Mouse (Mus musculus) E14TG2a.4 (cell line): Measurements from ENCODE around the gene Kat5.

Experiments
- H3K27me3 ChIP-seq: 2 replicates; pipeline ENCODE4 v1.6.1; 2014; ENCODE audit warnings: low read length, control low read depth; ENCODE audit not compliant: insufficient read depth
- H3K36me3 ChIP-seq: 2 replicates; pipeline ENCODE4 v1.6.1; 2014; ENCODE audit warnings: low read length, control low read depth; ENCODE audit not compliant: insufficient read depth
- H3K4me1 ChIP-seq: replicated peaks from 2 replicates; pipeline ENCODE4 v1.6.1; 2014; ENCODE audit warnings: low read depth, low read length, control low read depth
- H3K4me3 ChIP-seq: replicated peaks from 2 replicates; pipeline ENCODE4 v1.5.1; 2014; ENCODE audit warnings: mild to moderate bottlenecking, low read length
- H3K9me3 ChIP-seq: 2 replicates; pipeline ENCODE4 v1.6.1; 2014; ENCODE audit warnings: low read length, control low read depth
- CTCF ChIP-seq: conservative IDR thresholded peaks from 2 replicates; pipeline ENCODE4 v1.5.1; 2014; ENCODE audit warnings: low read length
- NANOG ChIP-seq: IDR thresholded peaks from 2 replicates; pipeline ENCODE4 v1.6.1; 2014; ENCODE audit warnings: borderline replicate concordance, low read length, mixed read lengths
- POU5F1 ChIP-seq: IDR thresholded peaks from 2 replicates; pipeline ENCODE4 v1.6.1; 2014; ENCODE audit warnings: low read length, borderline replicate concordance

Gene Kat5

DNA sequence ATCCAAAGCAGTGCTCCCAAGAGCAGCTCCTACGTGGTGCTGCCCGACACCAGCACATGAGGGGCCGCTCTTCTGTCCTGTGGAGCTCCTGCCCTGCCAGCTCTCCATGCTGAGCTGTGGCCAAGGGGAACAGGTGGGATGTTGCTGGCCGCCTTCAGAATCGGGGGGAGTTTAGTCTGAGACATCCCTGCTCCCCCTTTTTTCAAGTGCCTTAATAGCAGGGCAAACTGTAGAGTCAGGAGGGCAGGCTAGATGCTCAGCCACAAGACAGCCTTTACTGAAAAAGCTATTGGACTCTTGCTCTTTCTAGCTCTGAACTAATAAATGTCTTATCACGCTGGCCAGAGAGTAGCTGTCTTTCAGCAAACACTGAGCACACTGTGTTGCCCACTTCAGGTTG is 37.8 kb upstream of the Kat5 start:
- no peaks in the 10 kb centered on the region for H3K9me3 ChIP-seq
- H3K36me3 ChIP-seq: peaks cover 64% of the 10 kb centered on the region
- 0 out of 2 replicates have a peak overlapping the region, but pooled peaks have one; percentile 8 for H3K4me3 ChIP-seq
- no peaks in the 10 kb centered on the region for H3K27me3 ChIP-seq
- peaks cover 58% of the 10 kb centered on the region for H3K4me1 ChIP-seq
- TF ChIP-seq NANOG (no peak), CTCF (no peak), POU5F1 (no peak)

DNA sequence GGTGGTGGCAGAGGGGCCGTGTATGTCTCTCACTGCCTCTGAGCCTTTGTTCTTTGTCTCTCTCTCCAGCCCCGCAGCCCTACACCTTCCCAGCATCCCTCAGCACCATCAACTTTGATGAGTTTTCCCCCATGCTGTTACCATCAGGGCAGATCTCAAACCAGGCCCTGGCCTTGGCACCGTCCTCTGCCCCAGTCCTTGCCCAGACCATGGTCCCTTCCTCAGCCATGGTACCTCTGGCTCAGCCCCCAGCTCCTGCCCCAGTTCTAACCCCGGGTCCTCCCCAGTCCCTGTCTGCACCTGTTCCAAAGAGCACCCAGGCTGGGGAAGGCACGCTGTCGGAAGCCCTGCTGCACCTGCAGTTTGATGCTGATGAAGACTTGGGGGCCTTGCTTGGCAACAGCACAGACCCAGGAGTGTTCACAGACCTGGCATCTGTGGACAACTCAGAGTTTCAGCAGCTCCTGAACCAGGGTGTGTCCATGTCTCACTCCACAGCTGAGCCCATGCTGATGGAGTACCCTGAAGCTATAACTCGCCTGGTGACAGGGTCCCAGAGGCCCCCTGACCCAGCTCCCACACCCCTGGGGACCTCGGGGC is 36.8 kb upstream of the Kat5 start:
- peaks cover 49% of the 10 kb centered on the region for H3K4me1 ChIP-seq
- no peaks in the 10 kb centered on the region for H3K27me3 ChIP-seq
- TF ChIP-seq CTCF: no peak
- TF ChIP-seq POU5F1: no peak
- TF ChIP-seq NANOG: no peak
- H3K4me3 ChIP-seq: no peak overlapping the region
- peaks cover 70% of the 10 kb centered on the region for H3K36me3 ChIP-seq
- H3K9me3 ChIP-seq: no peaks in the 10 kb centered on the region

DNA sequence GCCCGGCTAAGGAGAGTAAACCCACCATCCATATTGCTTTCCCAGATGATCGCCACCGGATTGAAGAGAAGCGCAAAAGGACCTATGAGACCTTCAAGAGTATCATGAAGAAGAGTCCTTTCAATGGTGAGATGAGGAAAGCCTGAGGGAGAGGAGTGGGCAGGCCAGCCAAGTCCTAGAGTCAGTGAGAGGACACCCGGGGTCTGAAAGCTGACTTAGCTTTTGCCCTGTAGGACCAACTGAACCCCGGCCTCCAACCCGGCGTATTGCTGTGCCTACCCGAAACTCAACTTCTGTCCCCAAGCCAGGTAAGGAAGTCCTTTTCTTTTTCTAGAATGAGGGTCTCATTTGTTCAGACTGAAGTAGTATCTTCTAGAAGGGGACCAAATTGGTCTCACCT is 35.2 kb upstream of the Kat5 start:
- Histone ChIP-seq H3K4me3 (no peak overlapping the region), H3K9me3 (no peaks in the 10 kb centered on the region), H3K4me1 (peaks cover 50% of the 10 kb centered on the region), H3K36me3 (peaks cover 74% of the 10 kb centered on the region), H3K27me3 (no peaks in the 10 kb centered on the region)
- TF ChIP-seq POU5F1 (no peak), CTCF (no peak), NANOG (no peak)

DNA sequence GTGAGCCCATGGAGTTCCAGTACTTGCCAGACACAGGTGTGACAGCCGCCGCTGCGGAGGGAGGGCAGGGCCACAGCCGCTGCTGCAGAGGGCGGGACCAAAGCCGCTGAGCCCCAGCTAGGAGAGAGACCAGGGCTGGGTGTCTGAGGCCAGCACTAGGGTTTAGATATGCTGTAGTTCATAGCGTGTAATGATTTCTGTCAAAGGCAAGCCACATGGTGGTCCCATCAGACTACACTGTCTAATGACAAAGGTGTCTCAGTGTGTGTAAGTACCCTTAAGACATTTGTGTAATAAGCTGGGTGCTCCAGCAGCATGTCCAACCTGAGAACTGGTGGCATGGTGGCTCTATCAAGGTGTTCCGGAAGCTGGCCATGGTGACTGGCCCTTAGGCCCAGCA is 31.6 kb upstream of the Kat5 start:
- TF ChIP-seq NANOG: no peak
- TF ChIP-seq POU5F1: no peak
- TF ChIP-seq CTCF: no peak
- Histone ChIP-seq H3K27me3 (no peaks in the 10 kb centered on the region), H3K4me1 (peaks cover 43% of the 10 kb centered on the region)

DNA sequence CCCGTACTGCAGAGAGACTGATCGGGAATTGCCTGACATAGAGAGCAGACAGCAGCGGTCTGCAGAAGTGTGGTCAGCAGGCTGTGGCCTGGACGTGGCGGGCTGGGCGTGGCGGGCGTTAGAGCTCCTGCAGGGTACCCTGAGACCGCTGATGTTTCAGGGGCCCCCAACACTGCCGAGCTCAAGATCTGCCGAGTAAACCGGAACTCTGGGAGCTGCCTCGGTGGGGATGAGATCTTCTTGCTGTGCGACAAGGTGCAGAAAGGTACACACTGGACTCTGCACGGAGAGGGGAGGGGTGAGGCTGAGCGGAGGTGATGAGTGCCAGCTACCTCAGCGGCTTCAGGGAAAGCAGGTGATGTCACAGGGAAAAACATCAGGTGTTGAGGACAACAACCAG is 31.0 kb upstream of the Kat5 start:
- peaks cover 76% of the 10 kb centered on the region for H3K36me3 ChIP-seq
- H3K4me3 ChIP-seq: peak overlapping the region; percentile 62
- no peaks in the 10 kb centered on the region for H3K9me3 ChIP-seq
- TF ChIP-seq POU5F1 (no peak), NANOG (no peak), CTCF (no peak)
- H3K27me3 ChIP-seq: no peaks in the 10 kb centered on the region
- H3K4me1 ChIP-seq: peaks cover 48% of the 10 kb centered on the region

More for the DNA sequence above, 31.6 kb upstream of the Kat5 start:
- Histone ChIP-seq H3K36me3 (peaks cover 81% of the 10 kb centered on the region), H3K4me3 (peak overlapping the region; percentile 62), H3K9me3 (no peaks in the 10 kb centered on the region)

DNA sequence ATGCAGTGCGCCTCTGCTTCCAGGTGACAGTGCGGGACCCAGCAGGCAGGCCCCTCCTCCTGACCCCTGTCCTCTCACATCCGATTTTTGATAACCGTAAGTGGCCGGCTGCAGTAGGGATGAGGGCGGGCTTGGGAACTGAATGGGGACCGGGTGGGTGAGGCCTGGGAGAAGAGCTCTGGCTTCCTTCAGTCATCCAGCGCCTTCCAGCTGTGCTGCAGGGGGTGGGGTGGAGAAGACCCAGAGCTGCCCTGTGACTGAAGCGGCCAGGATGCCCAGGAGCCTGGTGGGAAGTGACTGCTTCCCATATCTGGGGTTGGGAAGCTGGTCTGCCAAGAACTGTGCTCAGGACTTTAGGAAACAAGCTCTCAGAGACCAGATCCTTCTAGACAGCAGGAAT is 30.3 kb upstream of the Kat5 start:
- Histone ChIP-seq H3K4me3 (peak overlapping the region; percentile 62), H3K4me1 (peaks cover 55% of the 10 kb centered on the region), H3K9me3 (no peaks in the 10 kb centered on the region), H3K27me3 (no peaks in the 10 kb centered on the region), H3K36me3 (peaks cover 69% of the 10 kb centered on the region)
- TF ChIP-seq NANOG: no peak
- no peak for TF ChIP-seq CTCF
- no peak for TF ChIP-seq POU5F1

DNA sequence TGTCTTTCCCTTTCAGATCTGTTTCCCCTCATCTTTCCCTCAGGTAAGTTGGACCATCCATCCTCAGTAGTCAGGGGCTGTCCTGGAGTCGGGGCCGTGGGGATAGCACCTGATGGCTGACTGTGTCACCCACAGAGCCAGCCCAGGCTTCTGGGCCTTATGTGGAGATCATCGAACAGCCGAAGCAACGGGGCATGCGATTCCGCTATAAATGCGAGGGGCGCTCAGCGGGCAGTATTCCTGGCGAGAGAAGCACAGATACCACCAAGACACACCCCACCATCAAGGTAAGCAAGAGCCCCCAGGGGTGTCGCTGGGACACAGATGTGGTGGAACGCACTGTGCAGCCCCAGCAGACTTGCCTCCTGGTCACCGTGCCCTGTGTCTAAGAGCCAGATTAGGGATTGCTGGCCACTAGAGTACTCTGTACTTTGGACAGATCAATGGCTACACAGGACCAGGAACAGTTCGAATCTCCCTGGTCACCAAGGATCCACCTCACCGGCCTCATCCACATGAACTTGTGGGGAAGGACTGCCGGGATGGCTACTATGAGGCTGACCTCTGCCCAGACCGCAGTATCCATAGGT is 28.5 kb upstream of the Kat5 start:
- Histone ChIP-seq H3K36me3 (peaks cover 51% of the 10 kb centered on the region), H3K9me3 (no peaks in the 10 kb centered on the region), H3K4me3 (peak overlapping the region; percentile 86), H3K4me1 (peaks cover 55% of the 10 kb centered on the region), H3K27me3 (no peaks in the 10 kb centered on the region)
- TF ChIP-seq NANOG (no peak), POU5F1 (no peak), CTCF (no peak)

DNA sequence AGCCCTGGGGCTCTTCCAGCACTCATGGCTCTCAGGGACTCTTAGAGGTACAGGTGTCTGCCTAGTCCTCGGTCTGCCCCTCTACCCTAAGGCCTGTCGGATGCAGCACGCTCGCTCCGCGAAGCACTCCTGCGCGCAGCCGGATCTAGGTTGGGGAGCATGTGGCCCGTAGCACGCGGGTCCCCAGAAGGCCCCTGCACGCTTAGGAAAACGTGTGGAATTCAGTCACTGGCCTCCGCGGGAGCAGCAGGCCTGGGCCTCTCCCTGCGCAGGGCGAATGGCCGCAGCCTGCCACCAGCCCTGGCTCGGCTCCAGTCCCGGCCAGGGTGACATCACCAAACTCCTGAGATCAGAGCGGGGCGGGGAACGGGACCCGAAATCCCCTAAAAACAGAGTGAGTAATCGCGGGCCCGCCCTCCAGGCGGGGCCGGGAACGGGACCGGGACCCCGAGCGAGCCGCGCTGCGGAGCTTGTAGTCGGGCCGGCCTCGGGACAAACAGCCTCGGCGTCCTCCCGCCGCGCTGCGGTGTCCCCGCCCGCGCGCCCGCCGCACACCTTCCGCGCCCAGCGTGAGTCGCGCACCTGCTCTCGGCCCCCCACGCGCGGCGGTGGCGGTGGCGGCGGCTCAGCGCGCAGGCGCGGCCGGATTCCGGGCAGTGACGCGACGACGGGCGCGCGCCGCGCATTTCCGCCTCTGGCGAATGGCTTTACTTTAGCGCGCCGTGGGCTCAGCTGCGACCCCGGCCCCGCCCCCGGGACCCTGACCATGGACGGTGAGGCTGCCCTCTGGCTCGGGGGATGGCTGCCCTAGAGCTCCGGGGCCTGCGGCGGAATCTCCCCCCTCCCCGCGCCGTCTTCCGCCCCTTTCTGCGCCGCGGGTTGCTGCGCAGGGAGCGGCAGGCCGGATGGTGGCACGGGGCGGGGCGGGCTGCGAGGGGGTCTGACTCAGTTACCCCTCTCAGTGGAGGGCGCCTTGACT is 27.3 kb upstream of the Kat5 start, which contains the start of gene Rela:
TSS of gene Rela (plus strand) at position 415 of the 979 bp plus-strand sequence.
- H3K36me3 ChIP-seq: peaks cover 41% of the 10 kb centered on the region
- H3K4me3 ChIP-seq: peak within 1 kb of the TSS; percentile 86
- TF ChIP-seq CTCF: no peak
- H3K9me3 ChIP-seq: no peaks in the 10 kb centered on the region
- peaks cover 55% of the 10 kb centered on the region for H3K4me1 ChIP-seq
- no peaks in the 10 kb centered on the region for H3K27me3 ChIP-seq
